Mouse (Mus musculus): ENCODE results near the gene Hist2h2ac. TPM values are rescaled to one million over a fixed set of nuclear protein-coding genes. Genes with fewer than 3 reads are reported as not detected.
A peak's percentile ranks its signal among the peaks of the same experiment; 100 is the strongest.

The Hist2h2ac gene
- polyA plus RNA-seq, 1 experiment from 2014 or later, result 0.99 TPM

- peaks cover 9% of the 10 kb centered on the region for H3K4me1 ChIP-seq (ENCODE audit: control insufficient read depth, insufficient read depth, low read length)
- WGBS, result 88% methylated on average over 2 of the region's 2 CpGs
- ATAC-seq, result no peak
- H3K9me3 ChIP-seq (replicated peaks; ENCODE audit: control insufficient read depth, low read length, poor library complexity, severe bottlenecking), result no peaks in the 10 kb centered on the region
- no peak overlapping the region for H3K4me2 ChIP-seq (ENCODE audit: low read length)
- H3K4me3 ChIP-seq (ENCODE audit: low read depth, low read length), result no peak overlapping the region
- no peaks in the 10 kb centered on the region for H3K27me3 ChIP-seq (ENCODE audit: control insufficient read depth, insufficient read depth, low read depth, low read length)
- H3K36me3 ChIP-seq (ENCODE audit: control insufficient read depth, insufficient read depth, low read length), result no peaks in the 10 kb centered on the region
- H3K9ac ChIP-seq (ENCODE audit: low read depth, low read length), result no peak overlapping the region
- H3K27ac ChIP-seq (ENCODE audit: low read length), result no peak overlapping the region
These were observed 14.2 kb upstream of the Hist2h2ac start for GRCm38 (mm10) chr3:96234914-96235313.

- Histone ChIP-seq H3K27ac (ENCODE audit: low read length) (no peak overlapping the region), H3K36me3 (ENCODE audit: control insufficient read depth, insufficient read depth, low read length) (no peaks in the 10 kb centered on the region), H3K4me1 (ENCODE audit: control insufficient read depth, insufficient read depth, low read length) (no peaks in the 10 kb centered on the region), H3K9me3 (replicated peaks; ENCODE audit: control insufficient read depth, low read length, poor library complexity, severe bottlenecking) (no peaks in the 10 kb centered on the region), H3K4me3 (ENCODE audit: low read depth, low read length) (no peak overlapping the region), H3K9ac (ENCODE audit: low read depth, low read length) (no peak overlapping the region), H3K27me3 (ENCODE audit: control insufficient read depth, insufficient read depth, low read depth, low read length) (no peaks in the 10 kb centered on the region), H3K4me2 (ENCODE audit: low read length) (no peak overlapping the region)
- ATAC-seq, result no peak
- 65% methylated on average over 2 of the region's 2 CpGs for WGBS
These were observed 11.1 kb upstream of the Hist2h2ac start for GRCm38 (mm10) chr3:96231758-96232120.

- Histone ChIP-seq H3K36me3 (ENCODE audit: control insufficient read depth, insufficient read depth, low read length) (no peaks in the 10 kb centered on the region), H3K4me2 (ENCODE audit: low read length) (no peak overlapping the region), H3K9ac (ENCODE audit: low read depth, low read length) (no peak overlapping the region), H3K27ac (ENCODE audit: low read length) (no peak overlapping the region), H3K9me3 (replicated peaks; ENCODE audit: control insufficient read depth, low read length, poor library complexity, severe bottlenecking) (no peaks in the 10 kb centered on the region), H3K4me3 (ENCODE audit: low read depth, low read length) (no peak overlapping the region), H3K4me1 (ENCODE audit: control insufficient read depth, insufficient read depth, low read length) (no peaks in the 10 kb centered on the region), H3K27me3 (ENCODE audit: control insufficient read depth, insufficient read depth, low read depth, low read length) (no peaks in the 10 kb centered on the region)
- 83% methylated on average over 4 of the region's 4 CpGs for WGBS
- ATAC-seq, result no peak
These were observed 10.5 kb upstream of the Hist2h2ac start for GRCm38 (mm10) chr3:96230910-96231757.

GRCm38 (mm10) chr3:96230404-96230803 is 9.7 kb upstream of the Hist2h2ac start:
- no peak for ATAC-seq
- Histone ChIP-seq H3K27me3 (ENCODE audit: control insufficient read depth, insufficient read depth, low read depth, low read length) (no peaks in the 10 kb centered on the region), H3K4me1 (ENCODE audit: control insufficient read depth, insufficient read depth, low read length) (no peaks in the 10 kb centered on the region), H3K4me3 (ENCODE audit: low read depth, low read length) (no peak overlapping the region), H3K9me3 (replicated peaks; ENCODE audit: control insufficient read depth, low read length, poor library complexity, severe bottlenecking) (no peaks in the 10 kb centered on the region), H3K4me2 (ENCODE audit: low read length) (no peak overlapping the region), H3K36me3 (ENCODE audit: control insufficient read depth, insufficient read depth, low read length) (no peaks in the 10 kb centered on the region), H3K9ac (ENCODE audit: low read depth, low read length) (no peak overlapping the region), H3K27ac (ENCODE audit: low read length) (no peak overlapping the region)
- 83% methylated on average over 2 of the region's 2 CpGs for WGBS

- H3K4me2 ChIP-seq (ENCODE audit: low read length), result no peak overlapping the region
- 73% methylated on average over 2 of the region's 2 CpGs for WGBS
- no peak overlapping the region for H3K27ac ChIP-seq (ENCODE audit: low read length)
- ATAC-seq, result no peak
- no peaks in the 10 kb centered on the region for H3K9me3 ChIP-seq (replicated peaks; ENCODE audit: control insufficient read depth, low read length, poor library complexity, severe bottlenecking)
- no peaks in the 10 kb centered on the region for H3K36me3 ChIP-seq (ENCODE audit: control insufficient read depth, insufficient read depth, low read length)
- 0 out of 2 replicates have a peak, but pooled peaks cover 4% of the 10 kb centered on the region for H3K4me1 ChIP-seq (ENCODE audit: control insufficient read depth, insufficient read depth, low read length)
- H3K27me3 ChIP-seq (ENCODE audit: control insufficient read depth, insufficient read depth, low read depth, low read length), result no peaks in the 10 kb centered on the region
- H3K9ac ChIP-seq (ENCODE audit: low read depth, low read length), result no peak overlapping the region
- H3K4me3 ChIP-seq (ENCODE audit: low read depth, low read length), result no peak overlapping the region
These were observed 8.1 kb upstream of the Hist2h2ac start for GRCm38 (mm10) chr3:96228828-96229227.

- no peak overlapping the region for H3K9ac ChIP-seq (ENCODE audit: low read depth, low read length)
- no peaks in the 10 kb centered on the region for H3K36me3 ChIP-seq (ENCODE audit: control insufficient read depth, insufficient read depth, low read length)
These were observed 6.3 kb upstream of the Hist2h2ac start for GRCm38 (mm10) chr3:96226695-96227648.

GRCm38 (mm10) chr3:96225421-96225820 is 4.7 kb upstream of the Hist2h2ac start:
- Histone ChIP-seq H3K4me3 (ENCODE audit: low read depth, low read length) (no peak overlapping the region), H3K36me3 (ENCODE audit: control insufficient read depth, insufficient read depth, low read length) (no peaks in the 10 kb centered on the region), H3K27me3 (ENCODE audit: control insufficient read depth, insufficient read depth, low read depth, low read length) (no peaks in the 10 kb centered on the region), H3K4me2 (ENCODE audit: low read length) (no peak overlapping the region), H3K27ac (ENCODE audit: low read length) (no peak overlapping the region), H3K9ac (ENCODE audit: low read depth, low read length) (no peak overlapping the region), H3K4me1 (ENCODE audit: control insufficient read depth, insufficient read depth, low read length) (peaks cover 18% of the 10 kb centered on the region), H3K9me3 (replicated peaks; ENCODE audit: control insufficient read depth, low read length, poor library complexity, severe bottlenecking) (no peaks in the 10 kb centered on the region)
- ATAC-seq, result no peak
- WGBS, result 9% methylated on average over 2 of the region's 2 CpGs

More at GRCm38 (mm10) chr3:96226695-96227648, 6.3 kb upstream of the Hist2h2ac start:
- Histone ChIP-seq H3K4me3 (ENCODE audit: low read depth, low read length) (no peak overlapping the region), H3K9me3 (replicated peaks; ENCODE audit: control insufficient read depth, low read length, poor library complexity, severe bottlenecking) (no peaks in the 10 kb centered on the region), H3K27me3 (ENCODE audit: control insufficient read depth, insufficient read depth, low read depth, low read length) (no peaks in the 10 kb centered on the region), H3K27ac (ENCODE audit: low read length) (no peak overlapping the region), H3K4me1 (ENCODE audit: control insufficient read depth, insufficient read depth, low read length) (peaks cover 12% of the 10 kb centered on the region), H3K4me2 (ENCODE audit: low read length) (no peak overlapping the region)
- ATAC-seq, result no peak
- WGBS, result 83% methylated on average over 8 of the region's 8 CpGs

GRCm38 (mm10) chr3:96222774-96223173 is 2.1 kb upstream of the Hist2h2ac start:
- no peak for ATAC-seq
- Histone ChIP-seq H3K27me3 (ENCODE audit: control insufficient read depth, insufficient read depth, low read depth, low read length) (no peaks in the 10 kb centered on the region), H3K4me2 (ENCODE audit: low read length) (peak overlapping the region; percentile 65; the same call in 1 of the 2 replicates), H3K9ac (ENCODE audit: low read depth, low read length) (no peak overlapping the region), H3K36me3 (ENCODE audit: control insufficient read depth, insufficient read depth, low read length) (no peaks in the 10 kb centered on the region), H3K27ac (ENCODE audit: low read length) (no peak overlapping the region), H3K4me1 (ENCODE audit: control insufficient read depth, insufficient read depth, low read length) (peaks cover 25% of the 10 kb centered on the region), H3K9me3 (replicated peaks; ENCODE audit: control insufficient read depth, low read length, poor library complexity, severe bottlenecking) (no peaks in the 10 kb centered on the region), H3K4me3 (ENCODE audit: low read depth, low read length) (no peak overlapping the region)
- 85% methylated on average over 4 of the region's 4 CpGs for WGBS

- WGBS, result 9% methylated on average over 9 of the region's 9 CpGs
These were observed 959 bp upstream of the Hist2h2ac start for GRCm38 (mm10) chr3:96221640-96222038.

More at GRCm38 (mm10) chr3:96221640-96222038, 959 bp upstream of the Hist2h2ac start:
- ATAC-seq, result no peak
- Histone ChIP-seq H3K9me3 (replicated peaks; ENCODE audit: control insufficient read depth, low read length, poor library complexity, severe bottlenecking) (no peaks in the 10 kb centered on the region), H3K4me2 (ENCODE audit: low read length) (peak overlapping the region; percentile 65), H3K4me3 (ENCODE audit: low read depth, low read length) (peak overlapping the region; percentile 67), H3K27me3 (ENCODE audit: control insufficient read depth, insufficient read depth, low read depth, low read length) (no peaks in the 10 kb centered on the region), H3K9ac (ENCODE audit: low read depth, low read length) (peak overlapping the region; percentile 78), H3K36me3 (ENCODE audit: control insufficient read depth, insufficient read depth, low read length) (no peaks in the 10 kb centered on the region), H3K27ac (ENCODE audit: low read length) (peak overlapping the region; percentile 98), H3K4me1 (ENCODE audit: control insufficient read depth, insufficient read depth, low read length) (peaks cover 25% of the 10 kb centered on the region)
